Mouse (Mus musculus) stomach, postnatal 0 days (tissue): ENCODE measurements around the gene Nwd2. TPM values are rescaled to one million over a fixed set of nuclear protein-coding genes. Genes with fewer than 3 reads are reported as not detected.
A peak's percentile ranks its signal among the peaks of the same experiment; 100 is the strongest.

Experiments used
- ATAC-seq: fragments of 200-750 bp; cut with Nextera tagmentation; 2 replicates; pipeline ENCODE4 v1.8.0; 2017; ENCODE audit not compliant: low FRiP score, low TSS enrichment
- DNase-seq: peaks from one replicate; pipeline ENCODE4 v3.0.0-alpha.2; 2016; ENCODE audit warnings: low spot score
- H3K27ac ChIP-seq: fragments of 300-500 bp; sonication (generic); replicated peaks from 2 replicates; pipeline ENCODE4 v1.5.1; 2014; ENCODE audit warnings: mild to moderate bottlenecking, control low read depth
- H3K27me3 ChIP-seq: fragments of 300-500 bp; sonication (generic); 2 replicates; pipeline ENCODE4 v1.6.1; 2014; ENCODE audit warnings: low read length; ENCODE audit not compliant: control insufficient read depth, insufficient read depth
- H3K36me3 ChIP-seq: fragments of 300-500 bp; sonication (generic); 2 replicates; pipeline ENCODE4 v1.6.1; 2014; ENCODE audit warnings: low read length, mixed read lengths; ENCODE audit not compliant: control insufficient read depth, insufficient read depth
- H3K4me1 ChIP-seq: fragments of 300-500 bp; sonication (generic); replicated peaks from 2 replicates; pipeline ENCODE4 v1.6.1; 2014; ENCODE audit warnings: antibody characterized with exemption; ENCODE audit not compliant: control insufficient read depth, insufficient read depth
- H3K4me2 ChIP-seq: fragments of 300-500 bp; sonication (generic); replicated peaks from 2 replicates; pipeline ENCODE4 v1.6.1; 2014; ENCODE audit warnings: low read depth, mild to moderate bottlenecking, control low read depth, moderate library complexity
- H3K4me3 ChIP-seq: fragments of 300-500 bp; sonication (generic); 2 replicates; pipeline ENCODE4 v1.5.1; 2014; ENCODE audit warnings: low read depth, low read length, control low read depth
- H3K9ac ChIP-seq: fragments of 300-500 bp; sonication (generic); 2 replicates; pipeline ENCODE4 v1.6.1; 2014; ENCODE audit warnings: mild to moderate bottlenecking, low read length, control low read depth, mixed read lengths
- H3K9me3 ChIP-seq: fragments of 300-500 bp; sonication (generic); 2 replicates; pipeline ENCODE4 v1.6.1; 2016; ENCODE audit warnings: low read length; ENCODE audit not compliant: control insufficient read depth
- CTCF ChIP-seq: IDR thresholded peaks from 2 replicates; pipeline ENCODE4 v1.5.1; 2016; ENCODE audit warnings: antibody characterized with exemption, low read depth, mild to moderate bottlenecking, moderate library complexity
- EP300 ChIP-seq: optimal IDR thresholded peaks from 2 replicates; pipeline ENCODE3; 2016; ENCODE audit warnings: antibody characterized with exemption
- WGBS: fragments of 180-500 bp; shearing (Covaris S2); extraction: QIAGEN DNeasy Blood & Tissue Kit; methylation state at CpG from one replicate; pipeline ENCODE4 v1.1.7; 2014; 5-methylcytosine and 5-hydroxymethylcytosine counted together
- polyA plus RNA-seq: library from polyadenylated mRNA; unstranded; fragments of >200 nt; fragmentation: Nextera tagmentation; extraction: Ambion mirVana; gene quantifications from 2 replicates; pipeline ENCODE4 v1.2.1, GENCODE M21; 2015

The Nwd2 gene
- 0.50 and 0.61 TPM in 2 replicates for polyA plus RNA-seq

DNA sequence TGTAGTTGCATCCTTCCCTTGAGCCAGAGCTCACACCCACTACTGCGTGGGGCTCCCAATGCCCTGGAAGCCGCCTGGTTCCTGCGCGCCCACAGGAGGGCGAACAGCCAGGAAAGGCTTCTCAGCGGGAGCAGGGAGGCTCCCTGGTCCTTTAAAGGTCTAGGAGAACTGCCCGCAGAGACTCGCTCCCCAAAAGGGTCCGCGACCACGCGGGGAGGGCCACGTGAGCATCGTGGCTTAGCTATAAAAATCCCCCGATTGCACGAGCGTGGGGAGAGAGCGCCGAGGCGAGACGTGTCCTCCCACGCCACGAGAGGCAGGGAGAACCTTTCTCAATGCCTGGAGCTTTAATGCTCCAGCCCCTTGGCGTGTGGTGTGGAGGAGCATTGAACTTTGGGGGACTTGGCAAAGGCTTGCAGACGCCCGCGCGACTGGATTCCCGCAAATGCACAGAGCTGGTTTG lies at the start of gene Nwd2:
TSS of gene Nwd2 (plus strand) at position 33 of the 463 bp plus-strand sequence.
- no peak for ATAC-seq
- Histone ChIP-seq H3K4me1 (no peaks in the 10 kb centered on the region), H3K27me3 (peaks cover 3% of the 10 kb centered on the region; the same call in 1 of the 2 replicates)

DNA sequence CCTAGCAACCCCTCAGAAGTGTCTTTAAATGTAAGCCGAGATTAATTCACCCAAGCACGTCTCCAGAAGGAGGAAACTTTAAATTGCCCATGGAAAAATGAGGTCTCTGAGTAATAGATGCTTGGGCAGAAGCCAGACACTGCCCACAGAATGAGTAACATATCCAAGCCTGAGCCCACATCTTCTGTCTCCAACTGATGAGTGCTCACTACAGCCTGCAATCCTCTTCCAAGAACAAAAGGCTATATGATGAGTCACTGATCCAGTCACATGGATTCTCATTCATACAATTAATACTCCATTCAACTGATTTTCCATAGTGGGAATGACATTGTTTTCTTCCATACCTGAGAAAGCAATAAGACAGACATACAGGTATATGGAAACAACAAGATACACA lies 41.5 kb upstream of the Nwd2 start:
- Histone ChIP-seq H3K27ac (no peak overlapping the region), H3K4me2 (no peak overlapping the region)

More for the DNA sequence above, at the start of gene Nwd2:
- TF ChIP-seq EP300 (no peak), CTCF (peak; percentile 13; the same call in 1 of the 2 replicates)
- Histone ChIP-seq H3K9ac (no peak within 1 kb of the TSS), H3K4me3 (peak within 1 kb of the TSS; percentile 40), H3K36me3 (no peaks in the 10 kb centered on the region), H3K4me2 (peak within 1 kb of the TSS; percentile 68), H3K27ac (no peak within 1 kb of the TSS), H3K9me3 (no peaks in the 10 kb centered on the region)
- no peak for DNase-seq
- WGBS, result 2% methylated on average over 29 of the region's 29 CpGs

DNA sequence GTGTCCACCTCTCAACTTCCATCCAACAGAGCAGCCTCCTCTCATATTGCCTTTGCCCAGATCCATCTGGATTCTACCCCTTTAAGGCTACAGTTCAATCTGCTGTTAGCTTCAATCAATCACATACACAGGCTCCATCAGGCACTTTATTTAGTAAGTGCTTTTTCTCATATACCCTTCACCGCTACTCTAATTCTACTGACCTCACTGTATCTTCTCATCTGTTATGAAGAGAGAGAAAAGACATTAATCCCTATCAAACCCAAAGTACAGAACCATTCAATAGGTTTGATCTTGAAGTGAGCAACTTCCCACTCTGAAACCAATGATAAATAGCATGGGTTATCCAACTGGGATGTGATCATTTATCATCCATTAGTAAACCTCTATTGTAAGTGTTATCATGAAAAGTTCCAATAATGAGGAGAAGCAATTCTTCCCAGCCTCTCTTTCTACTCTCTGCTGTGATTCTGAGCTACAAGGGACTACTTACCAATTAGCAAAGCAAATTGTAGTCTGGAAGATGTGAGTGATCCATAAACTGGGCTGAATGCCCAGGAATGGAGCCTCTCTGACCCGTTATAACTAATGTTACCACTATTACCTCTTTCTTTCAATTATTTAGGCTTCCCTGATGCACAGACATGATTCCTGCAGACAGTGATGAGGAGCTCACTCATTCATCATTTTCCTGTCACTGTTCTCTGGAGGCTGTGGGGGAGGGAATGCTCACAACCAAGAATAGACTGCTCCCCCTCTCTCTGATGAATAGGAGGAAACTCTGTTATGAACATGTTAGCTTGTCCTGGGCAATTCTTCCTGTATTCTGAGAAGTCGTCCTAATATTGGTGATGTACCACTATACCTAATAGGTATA lies 31.9 kb upstream of the Nwd2 start:
- TF ChIP-seq EP300 (no peak), CTCF (no peak)
- DNase-seq (no peak), ATAC-seq (no peak)
- Histone ChIP-seq H3K4me1 (no peaks in the 10 kb centered on the region), H3K4me3 (no peak overlapping the region), H3K27ac (no peak overlapping the region), H3K4me2 (no peak overlapping the region), H3K36me3 (no peaks in the 10 kb centered on the region), H3K9me3 (no peaks in the 10 kb centered on the region), H3K9ac (no peak overlapping the region), H3K27me3 (no peaks in the 10 kb centered on the region)
- WGBS, result 53% methylated on average over 3 of the region's 3 CpGs

More for the DNA sequence above, 41.5 kb upstream of the Nwd2 start:
- TF ChIP-seq CTCF (no peak), EP300 (no peak)
- H3K9ac ChIP-seq, result no peak overlapping the region
- DNase-seq (no peak), ATAC-seq (no peak)
- H3K9me3 ChIP-seq, result no peaks in the 10 kb centered on the region
- 71% methylated on average over 2 of the region's 2 CpGs for WGBS
- H3K36me3 ChIP-seq, result no peaks in the 10 kb centered on the region
- H3K27me3 ChIP-seq, result no peaks in the 10 kb centered on the region
- no peak overlapping the region for H3K4me3 ChIP-seq
- no peaks in the 10 kb centered on the region for H3K4me1 ChIP-seq

DNA sequence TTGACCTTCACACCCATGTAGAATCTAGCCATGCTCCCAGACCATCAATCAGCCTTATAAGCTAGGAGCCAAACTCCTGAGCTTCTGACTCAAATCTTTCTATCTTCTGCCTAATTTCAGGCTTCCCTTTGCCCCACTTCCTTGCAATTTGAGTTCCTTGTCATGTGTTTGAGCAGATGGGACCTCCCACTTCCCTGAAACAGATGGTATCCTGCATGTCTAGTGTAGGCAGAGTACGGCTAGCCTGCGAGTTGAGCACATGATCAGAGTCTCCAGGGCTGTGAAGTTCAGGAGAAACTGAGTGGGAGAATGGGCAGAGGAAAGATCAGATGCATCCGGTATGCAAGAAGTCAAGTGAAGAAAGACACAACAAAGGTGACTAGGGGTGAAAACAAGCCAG lies 24.8 kb upstream of the Nwd2 start:
- DNase-seq (no peak), ATAC-seq (no peak)
- Histone ChIP-seq H3K27me3 (no peaks in the 10 kb centered on the region), H3K9ac (no peak overlapping the region), H3K36me3 (no peaks in the 10 kb centered on the region), H3K9me3 (no peaks in the 10 kb centered on the region), H3K4me1 (no peaks in the 10 kb centered on the region), H3K27ac (no peak overlapping the region), H3K4me2 (no peak overlapping the region), H3K4me3 (no peak overlapping the region)
- no peak for TF ChIP-seq EP300
- TF ChIP-seq CTCF, result no peak
- WGBS, result 64% methylated on average over 3 of the region's 3 CpGs

DNA sequence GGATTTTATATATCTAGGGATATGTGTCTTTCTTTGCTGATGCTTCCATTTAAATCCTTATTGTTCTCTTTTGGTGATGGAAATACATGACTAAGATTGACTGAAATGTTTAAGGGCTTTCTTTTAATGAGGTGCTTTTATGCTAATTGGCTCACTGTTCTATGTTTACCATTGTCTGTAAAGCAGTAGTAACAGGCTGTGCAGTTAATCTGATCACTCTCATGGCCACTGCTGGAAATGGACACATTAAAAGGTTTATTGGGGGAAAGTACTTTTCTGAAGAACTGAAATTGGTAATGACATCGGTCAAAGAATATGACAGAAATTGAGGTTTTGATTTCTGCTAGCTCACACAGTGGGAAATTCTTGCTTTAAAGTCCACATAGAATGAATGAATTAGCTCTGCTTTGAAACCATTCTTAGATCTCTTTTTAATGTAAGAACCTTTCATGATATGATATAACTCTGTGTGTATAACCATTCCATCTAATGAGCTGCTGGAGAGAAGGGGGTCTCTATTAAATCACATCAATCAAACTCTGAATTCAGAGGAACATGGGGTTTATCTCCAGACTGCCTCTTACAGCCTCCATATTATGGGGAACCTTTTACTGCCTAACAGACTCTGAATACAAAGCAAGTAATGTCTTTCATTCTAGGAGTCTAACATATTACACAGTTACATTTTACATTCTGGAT lies 20.9 kb upstream of the Nwd2 start:
- Histone ChIP-seq H3K9ac (no peak overlapping the region), H3K36me3 (no peaks in the 10 kb centered on the region), H3K4me1 (no peaks in the 10 kb centered on the region), H3K27ac (no peak overlapping the region), H3K4me2 (no peak overlapping the region), H3K9me3 (no peaks in the 10 kb centered on the region), H3K4me3 (no peak overlapping the region), H3K27me3 (no peaks in the 10 kb centered on the region)
- TF ChIP-seq EP300 (no peak), CTCF (no peak)
- WGBS, result 98% methylated on average over 1 of the region's 1 CpGs
- DNase-seq (no peak), ATAC-seq (no peak)
